Comparison of ENCODE assay signal across 8 mouse cellular contexts in genomic region chr9:85693231-85694116, GRCm38 (mm10). TPM values are rescaled to one million over a fixed set of nuclear protein-coding genes. Genes with fewer than 3 reads are reported as not detected.
DNase-seq lines count a peak whose midpoint lies in the region; ATAC-seq lines count a peak whose summit lies in the region.

No protein-coding gene starts in this region.

- 71% methylated on average over 6 of the region's 6 CpGs for WGBS in forebrain, embryonic 13.5 days

- peaks cover 44% of the 10 kb centered on the region for H3K36me3 ChIP-seq in forebrain, embryonic 13.5 days (ENCODE audit: poor library complexity, severe bottlenecking)
- peaks cover 77% of the 10 kb centered on the region for H3K36me3 ChIP-seq in megakaryocyte, embryonic 14.5 days (replicated peaks; ENCODE audit: low read length)

- no peaks in the 10 kb centered on the region for H3K9me3 ChIP-seq in forebrain, embryonic 13.5 days (replicated peaks)
- H3K9me3 ChIP-seq in megakaryocyte, embryonic 14.5 days: no peaks in the 10 kb centered on the region

- peak; percentile 7 for DNase-seq in kidney, adult 9 months
- no peak for DNase-seq in kidney, adult 8-10 months
- DNase-seq in MN1 (ENCODE audit: low spot score): peak; percentile 73
- DNase-seq in lung, adult 18-20 months: no peak
- no peak for DNase-seq in urinary bladder, postnatal 36 days (ENCODE audit: low spot score in 2 of 2)
- DNase-seq in right cerebral cortex, postnatal 36 days (ENCODE audit: low spot score in 2 of 2): no peak

- no peak overlapping the region for H3K27ac ChIP-seq in forebrain, embryonic 13.5 days

- ATAC-seq in forebrain, embryonic 13.5 days: peak; percentile 88

- no peak overlapping the region for H3K9ac ChIP-seq in forebrain, embryonic 13.5 days

- H3K4me2 ChIP-seq in forebrain, embryonic 13.5 days: no peak overlapping the region

- no peak overlapping the region for H3K4me3 ChIP-seq in forebrain, embryonic 13.5 days
- peak overlapping the region; percentile 50 for H3K4me3 ChIP-seq in megakaryocyte, embryonic 14.5 days (replicated peaks)

- H3K27me3 ChIP-seq in forebrain, embryonic 13.5 days: no peaks in the 10 kb centered on the region
- H3K27me3 ChIP-seq in megakaryocyte, embryonic 14.5 days (replicated peaks): no peaks in the 10 kb centered on the region

- no peaks in the 10 kb centered on the region for H3K4me1 ChIP-seq in forebrain, embryonic 13.5 days
- peaks cover 18% of the 10 kb centered on the region for H3K4me1 ChIP-seq in megakaryocyte, embryonic 14.5 days

RNA-seq across cellular contexts. Expression of gene Ibtk, which starts 55.7 kb away (rescaled TPM):
- 29.5 and 32.3 TPM in 2 replicates for polyA plus RNA-seq in forebrain, embryonic 13.5 days (2015; fragmentation: Nextera tagmentation; extraction: Ambion mirVana)
- 0.77 and 1.7 TPM in 2 replicates for polyA plus RNA-seq in megakaryocyte, embryonic 14.5 days (2012; ENCODE audit: insufficient read depth, low replicate concordance)

Comparison
In these comparisons a context has a peak if more than half of its experiments do, and no peak if none do; other contexts are left out.
1. DNase-seq: peak in kidney, adult 9 months (single experiment) and MN1 (single experiment); none in kidney, adult 8-10 months (0 of 2), lung, adult 18-20 months (0 of 2), urinary bladder, postnatal 36 days (0 of 2) and right cerebral cortex, postnatal 36 days (0 of 2).
2. RNA of gene Ibtk, which starts 55.7 kb away (polyA plus RNA-seq): 29.5 to 32.3 TPM in forebrain, embryonic 13.5 days; 0.77 to 1.7 TPM in megakaryocyte, embryonic 14.5 days; every median in the first group is over 10 times any median in the second.